Mouse (Mus musculus) heart, embryonic 11.5 days (tissue): ENCODE data around the gene H2afv. TPM values are rescaled to one million over a fixed set of nuclear protein-coding genes. Genes with fewer than 3 reads are reported as not detected.

Experiments
- microRNA-seq: library from miRNA; unstranded; fragments of <30 nt; microRNA quantifications from one replicate; pipeline ENCODE4, GENCODE M21; 2016; ENCODE audit warnings: borderline number of aligned reads
- polyA plus RNA-seq: library from polyadenylated mRNA; unstranded; fragments of >200 nt; fragmentation: Nextera tagmentation; extraction: Ambion mirVana; gene quantifications from 2 replicates; pipeline ENCODE4 v1.2.1, GENCODE M21; 2014

Gene H2afv
- polyA plus RNA-seq, 1 experiment from 2014 or later = 353 TPM

Small RNA genes within 50 kb of the gene (microRNA-seq; reads per million reads assigned to microRNA genes)
- gene Gm22123 = not detected
- gene Mir7651 = 0.41 reads per million

Other genes with a start within 250 kb of the H2afv start
- gene A730071L15Rik, start 244.4 kb downstream of the H2afv start, polyA plus RNA-seq = 0.28 and 0.84 TPM in 2 replicates
- 28.8 and 33.7 TPM in 2 replicates for gene Nudcd3, start 244.0 kb downstream of the H2afv start, polyA plus RNA-seq
- not detected in 2 replicates for gene Npc1l1, start 214.3 kb downstream of the H2afv start, polyA plus RNA-seq
- 69.5 and 71.7 TPM in 2 replicates for gene Ddx56, start 176.7 kb downstream of the H2afv start, polyA plus RNA-seq
- 92.0 and 94.3 TPM in 2 replicates for gene Tmed4, start 169.6 kb downstream of the H2afv start, polyA plus RNA-seq
- gene Ogdh, start 152.8 kb downstream of the H2afv start, polyA plus RNA-seq = 201 and 244 TPM in 2 replicates
- gene Zmiz2, start 55.4 kb downstream of the H2afv start, polyA plus RNA-seq = 6.8 and 7.9 TPM in 2 replicates
- gene Ppia, start 29.0 kb downstream of the H2afv start, polyA plus RNA-seq = 4,475 and 4,598 TPM in 2 replicates
- gene Purb, start 31.5 kb upstream of the H2afv start, polyA plus RNA-seq = 22.3 and 25.5 TPM in 2 replicates
- gene Myo1g, start 76.5 kb upstream of the H2afv start, polyA plus RNA-seq = 0.72 and 0.90 TPM in 2 replicates
- 62.9 and 67.9 TPM in 2 replicates for gene Ccm2, start 102.4 kb upstream of the H2afv start, polyA plus RNA-seq
- gene Nacad, start 161.6 kb upstream of the H2afv start, polyA plus RNA-seq = 1.3 TPM in 2 replicates
- gene Tbrg4, start 181.6 kb upstream of the H2afv start, polyA plus RNA-seq = 43.7 and 45.8 TPM in 2 replicates
- gene Wap, start 194.2 kb upstream of the H2afv start, polyA plus RNA-seq = not detected in 2 replicates
- gene Ramp3, start 214.1 kb upstream of the H2afv start, polyA plus RNA-seq = 1.4 and 1.7 TPM in 2 replicates